Mouse (Mus musculus) left cerebral cortex, postnatal 14 days (tissue): ENCODE data around the gene Disp2. TPM values are rescaled to one million over a fixed set of nuclear protein-coding genes. Genes with fewer than 3 reads are reported as not detected.

Experiments
- DNase-seq, 2 experiments: peaks; one replicate each; pipeline ENCODE4 v3.0.0; 2021 to 2022; ENCODE audit warnings: low spot score in 2 of 2, mixed read lengths in 1 of 2
- intact Hi-C: fragments of 180-260 bp; cut with DNase I; formaldehyde crosslinking; loops from one replicate; pipeline ENCODE4 v1.15.1; 2025
- long read RNA-seq, 2 experiments: library from polyadenylated mRNA; stranded (forward); transcript quantifications; one replicate each; pipeline ENCODE4 v2.0.0; 2021
- total RNA-seq, 2 experiments: library from RNA; stranded (reverse); gene quantifications; 2 replicates each; pipeline ENCODE4 v1.2.3; 2021

The Disp2 gene
- 100 to 1,000 TPM; 196 to 205 TPM for total RNA-seq
- long read RNA-seq, experiment 1, full-length matches to known transcripts, result 11 of 62 reads
- long read RNA-seq, experiment 1, partial matches to known transcripts, result 46 of 62 reads
- long read RNA-seq, experiment 1, other reads (novel, unspliced or antisense), result 5 of 62 reads
- long read RNA-seq, experiment 2, full-length matches to known transcripts, result 11 of 70 reads
- long read RNA-seq, experiment 2, partial matches to known transcripts, result 55 of 70 reads
- long read RNA-seq, experiment 2, other reads (novel, unspliced or antisense), result 4 of 70 reads

DNA sequence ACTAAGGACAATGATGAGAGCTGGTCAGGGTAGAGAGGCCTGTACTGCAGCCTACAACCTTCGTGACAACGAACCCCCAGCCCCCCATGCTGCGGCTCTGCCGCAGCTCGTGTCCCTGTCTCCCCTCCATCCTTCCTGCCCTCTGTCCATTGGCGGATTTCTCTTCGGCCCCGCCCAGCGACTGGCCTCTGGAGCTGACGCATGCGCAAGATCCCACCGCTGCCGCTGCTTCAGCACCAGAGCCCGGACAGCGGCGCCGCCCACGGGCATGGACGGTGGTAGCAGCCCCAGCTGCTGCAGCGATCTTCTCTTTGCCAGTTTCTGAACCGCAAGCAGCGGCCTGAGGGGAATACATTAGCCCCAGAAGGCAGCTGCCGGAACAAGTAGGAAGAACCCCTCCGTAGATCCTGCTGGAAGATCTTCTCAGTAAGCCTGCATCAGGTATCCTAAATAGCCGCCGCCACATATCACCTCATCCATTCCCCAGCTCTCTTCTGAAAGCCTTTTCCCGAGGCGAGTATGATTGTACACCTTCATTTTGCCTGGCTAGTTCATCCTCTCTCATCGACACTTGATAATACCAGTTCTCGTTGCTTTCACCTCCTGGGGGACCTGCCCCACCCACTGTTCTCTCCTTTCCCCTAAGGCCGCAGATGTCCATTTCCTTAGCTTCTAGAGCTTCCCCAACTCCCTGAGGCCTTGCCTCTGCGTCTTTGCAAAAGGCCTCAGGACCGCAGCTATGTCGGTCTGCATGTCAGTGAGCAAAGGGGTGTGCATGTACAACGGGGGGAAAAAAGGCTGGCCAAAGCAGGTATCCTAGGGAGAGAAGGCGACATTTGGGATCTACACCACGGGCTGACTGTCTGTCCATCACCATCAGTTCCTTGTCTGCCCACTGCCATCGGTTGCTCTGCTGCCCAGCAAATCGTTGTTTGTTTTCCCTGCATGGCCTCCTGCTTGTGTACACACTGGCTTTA, at the start of gene Disp2:
TSS of gene Disp2 (plus strand) at position 216 of the 977 bp plus-strand sequence.
- intact Hi-C loops, result loop anchor here (2.0 kb wide), 1 partner anchor 35 kb away; the partner anchor contains the start of gene Inafm2
- DNase-seq, result peak; percentile 96 to 97

DNA sequence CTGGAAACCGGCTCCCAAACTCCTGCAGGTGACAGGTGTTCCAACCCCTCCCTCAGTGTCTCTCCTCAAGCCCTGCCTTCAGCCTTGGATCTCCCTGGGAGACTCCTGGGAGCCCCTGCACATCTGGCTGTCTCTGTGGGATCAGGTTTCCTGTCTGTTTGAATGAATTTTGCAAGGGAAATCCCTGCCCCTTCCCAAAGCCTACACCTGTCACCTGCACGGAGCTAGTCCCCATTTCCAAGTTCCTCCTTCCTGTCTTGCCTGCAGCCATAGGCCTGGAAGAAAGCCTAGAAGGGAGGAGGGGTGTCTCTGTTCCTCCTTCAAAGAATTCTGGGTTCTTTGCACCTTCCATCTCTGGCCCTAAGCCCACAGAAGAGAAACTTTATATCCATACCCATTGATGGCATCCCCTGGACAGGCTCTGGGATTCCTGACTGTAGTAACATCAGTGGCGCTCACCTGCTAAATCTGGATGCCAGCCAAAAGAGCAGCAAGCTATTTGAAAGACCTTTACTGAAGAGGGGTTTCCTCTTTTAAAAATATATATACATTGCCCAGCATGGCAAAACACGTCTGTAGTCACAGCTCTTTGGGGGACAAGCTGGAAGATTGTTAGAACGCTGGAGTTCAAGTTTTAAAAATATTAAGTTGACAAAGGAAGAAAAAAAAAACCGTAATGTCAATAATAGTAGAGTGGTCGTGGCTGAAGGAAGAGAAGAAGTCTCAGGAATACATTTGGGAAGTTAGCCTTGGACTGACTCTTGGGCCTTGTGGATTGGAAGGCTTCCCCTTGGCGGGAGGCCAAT, 49.5 kb upstream of the Disp2 start:
- intact Hi-C loops, result loop anchor here (2.0 to 5.0 kb wide), 2 partner anchors 29 to 93 kb away; no protein-coding TSS in a partner anchor

DNA sequence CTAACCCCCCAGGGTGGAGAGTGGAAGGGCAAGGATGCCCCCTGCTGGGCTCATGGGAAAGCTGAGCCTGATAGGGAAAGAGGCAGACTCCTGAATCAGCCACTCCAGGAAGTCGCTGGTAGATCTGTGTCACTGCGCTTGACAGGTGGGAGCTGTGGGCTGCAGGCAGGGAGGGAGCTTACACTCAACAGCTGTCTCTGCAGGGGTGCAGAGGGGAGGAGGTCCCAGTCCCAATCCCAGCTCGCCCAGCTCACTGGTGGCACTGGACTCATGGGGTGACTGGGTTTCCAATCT, 49.0 kb upstream of the Disp2 start:
- peak; percentile 76 to 86 for DNase-seq
- intact Hi-C loops, result loop anchor here (2.0 to 5.0 kb wide), 2 partner anchors 30 to 93 kb away; no protein-coding TSS in a partner anchor

More for the DNA sequence above, 49.5 kb upstream of the Disp2 start:
- no peak for DNase-seq

DNA sequence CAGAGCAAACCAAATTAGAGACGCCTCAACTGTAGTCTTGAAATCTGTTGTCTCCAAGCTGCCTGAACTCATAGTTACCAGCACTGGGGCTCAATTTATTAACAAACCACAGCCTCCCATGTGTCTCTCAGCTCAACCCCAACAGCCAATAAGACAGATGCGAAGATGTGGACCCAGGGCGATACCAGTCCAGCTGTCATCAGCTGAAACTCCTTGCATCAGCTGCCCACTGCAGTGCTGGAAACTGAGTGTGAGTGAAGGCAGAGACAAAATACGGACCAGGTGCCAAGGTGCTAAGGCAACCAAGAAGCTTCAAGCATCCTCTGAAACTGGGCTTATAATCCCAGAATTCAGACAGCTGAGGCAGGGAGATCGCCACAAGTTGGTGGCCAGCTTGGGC, 47.5 kb upstream of the Disp2 start:
- intact Hi-C loops, result loop anchor here (2.0 to 5.0 kb wide), 2 partner anchors 31 to 95 kb away; no protein-coding TSS in a partner anchor
- DNase-seq, result no peak

DNA sequence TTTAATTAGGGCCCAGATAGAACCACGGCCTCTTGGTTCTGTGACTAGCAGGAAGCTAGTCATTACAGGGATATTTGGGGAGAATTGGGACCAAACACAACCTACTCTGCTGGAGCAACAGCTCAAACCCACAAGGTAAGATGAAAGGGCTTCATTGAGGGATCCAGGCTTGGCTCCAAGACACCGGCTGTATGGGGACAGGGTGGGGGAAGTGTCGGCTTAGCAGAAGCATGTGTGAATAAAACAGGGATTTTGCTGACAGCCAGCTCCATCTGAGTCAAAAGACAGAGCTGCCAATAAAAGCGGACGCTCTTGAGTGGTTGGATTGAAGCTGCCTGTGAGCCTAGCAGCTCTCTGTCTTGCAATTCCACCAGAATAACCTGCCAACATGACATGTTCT, 46.2 kb upstream of the Disp2 start:
- peak; percentile 62 to 67 for DNase-seq
- intact Hi-C loops, result loop anchor here (5.0 kb wide), 1 partner anchor 96 kb away; no protein-coding TSS in a partner anchor

DNA sequence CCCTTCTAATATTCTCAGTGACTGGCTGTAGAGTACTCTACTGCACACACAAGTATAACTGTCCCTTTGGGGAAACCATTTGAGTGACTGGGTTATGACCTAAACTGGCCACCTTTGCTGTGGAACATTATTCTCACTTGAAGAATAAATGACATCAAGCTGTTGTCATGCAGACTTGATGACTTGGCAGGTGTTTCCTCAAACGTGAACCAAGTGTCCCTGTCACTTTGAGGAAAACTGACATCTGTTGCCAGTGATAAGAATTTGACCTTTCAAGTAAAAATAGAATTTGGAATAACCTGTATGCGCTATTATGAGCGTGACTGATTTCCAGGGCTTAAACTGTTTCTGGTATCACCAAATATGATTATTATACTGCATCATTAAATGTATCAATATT, 39.2 kb upstream of the Disp2 start:
- DNase-seq, result no peak
- intact Hi-C loops, result loop anchor here (10.0 kb wide), 1 partner anchor 256 kb away; no protein-coding TSS in a partner anchor

DNA sequence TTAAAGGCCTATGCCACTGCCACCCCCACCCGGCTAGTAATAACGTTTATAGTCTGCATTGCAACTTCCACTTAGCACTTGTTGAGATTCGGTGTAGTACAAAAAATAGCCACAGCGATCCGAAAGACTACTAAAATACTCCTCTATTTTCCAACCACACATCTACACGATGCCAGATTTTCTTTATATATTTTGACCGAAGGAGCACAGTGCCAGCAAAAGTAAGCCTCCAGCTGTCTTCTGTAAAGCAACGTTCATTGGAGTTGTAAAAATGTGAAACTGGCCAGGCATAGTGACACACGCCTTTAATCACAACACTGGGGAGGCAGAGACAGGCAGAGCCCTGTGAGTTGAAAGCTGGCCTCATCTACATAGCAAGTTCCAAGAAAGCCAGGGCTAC, 38.3 kb upstream of the Disp2 start:
- intact Hi-C loops, result loop anchor here (10.0 kb wide), 1 partner anchor 256 kb away; no protein-coding TSS in a partner anchor
- peak in 1 of 2 experiments; percentile 65 for DNase-seq

DNA sequence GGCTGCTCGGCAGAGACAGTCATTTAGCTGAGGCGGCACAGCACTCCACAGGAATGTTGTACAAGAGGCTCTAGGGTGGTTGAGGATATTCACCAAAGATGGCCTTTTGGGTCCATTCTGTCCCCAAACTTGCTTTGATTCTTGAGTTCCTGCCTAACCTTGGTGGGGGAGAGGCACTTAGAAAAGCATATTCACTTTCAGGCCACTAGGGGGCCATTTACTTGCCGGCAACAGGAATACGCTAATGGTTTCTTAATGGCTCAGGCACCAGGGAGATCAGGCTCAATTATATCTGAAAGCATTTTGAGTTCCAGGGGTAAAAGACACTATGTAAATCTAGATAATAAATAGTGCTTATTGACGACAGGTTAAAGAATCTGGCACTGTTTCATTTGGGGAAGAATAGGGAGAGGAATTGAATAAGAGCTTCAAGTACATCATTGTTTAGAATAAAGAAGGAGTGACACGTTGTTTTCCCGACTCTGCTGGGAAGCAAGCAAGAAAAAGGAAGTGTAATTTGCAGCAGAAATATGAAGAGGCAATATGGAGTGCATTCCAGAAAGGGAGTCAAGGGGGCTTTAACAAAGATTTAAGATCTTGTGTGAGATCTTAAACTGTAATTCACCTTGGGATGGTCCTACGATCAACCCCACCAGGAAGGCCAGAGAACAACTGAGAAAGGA, 36.1 kb upstream of the Disp2 start:
- intact Hi-C loops, result loop anchor here (10.0 kb wide), 1 partner anchor 259 kb away; no protein-coding TSS in a partner anchor

DNA sequence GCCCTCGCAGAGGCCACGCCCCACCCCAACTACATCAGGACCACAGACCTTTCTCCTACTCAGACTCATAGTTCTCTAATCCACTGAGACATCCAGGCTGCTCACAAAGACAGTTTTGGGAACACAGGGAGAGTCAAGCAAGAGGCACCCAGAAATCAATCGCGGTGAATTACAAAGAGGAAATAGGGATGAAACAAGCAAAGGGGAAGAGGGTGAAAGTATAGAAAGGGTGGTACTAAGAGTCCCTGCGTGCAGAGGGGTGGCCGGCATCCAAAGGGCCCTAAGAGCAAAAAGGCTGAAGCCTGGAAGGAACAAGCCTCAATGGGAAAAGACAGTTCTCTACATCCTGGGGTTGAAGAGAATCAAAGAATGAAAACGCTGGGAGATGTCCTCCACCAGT, 34.9 kb upstream of the Disp2 start:
- intact Hi-C loops, result loop anchor here (2.0 to 10.0 kb wide), 3 partner anchors 34 to 260 kb away; partner anchors contain the start of gene Disp2
- no peak for DNase-seq

More for the DNA sequence above, 36.1 kb upstream of the Disp2 start:
- peak in 1 of 2 experiments; percentile 58 for DNase-seq

DNA sequence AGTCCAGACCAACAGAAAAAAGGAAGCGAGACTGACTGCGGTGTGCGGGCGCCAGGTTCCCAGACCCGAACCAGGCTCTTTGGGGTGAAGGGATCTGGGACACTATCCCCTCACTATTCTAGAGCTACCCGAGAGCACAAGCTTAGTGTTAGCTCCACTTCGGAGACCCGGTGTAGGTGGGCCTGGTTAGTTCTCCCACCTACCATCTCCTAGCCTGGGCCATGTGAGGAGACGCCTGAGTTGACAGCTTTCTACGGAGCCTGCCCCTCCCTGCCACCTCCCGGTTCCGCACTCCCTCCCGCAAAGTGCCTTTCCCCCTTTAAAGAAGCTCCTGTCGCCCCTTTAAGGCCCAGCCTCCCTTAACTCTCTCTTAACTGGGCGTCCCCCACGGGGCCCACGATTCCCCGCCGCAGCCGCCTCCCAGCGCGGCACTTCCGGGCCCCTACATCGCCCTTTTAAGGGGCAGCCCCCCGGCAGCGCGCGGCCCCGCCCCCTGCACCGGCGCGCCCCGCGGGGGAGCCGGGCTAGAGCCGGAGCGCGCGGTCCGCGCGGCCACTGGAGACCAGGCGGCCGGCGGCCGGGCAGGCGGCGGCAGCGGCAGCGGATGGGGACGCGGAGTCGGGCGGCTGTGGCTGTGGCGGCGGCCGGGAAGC, 34.2 kb upstream of the Disp2 start, which contains the start of gene Inafm2:
TSS of gene Inafm2 (plus strand) at position 527 of the 653 bp plus-strand sequence.
- intact Hi-C loops, result loop anchor here (2.0 to 10.0 kb wide), 3 partner anchors 33 to 261 kb away; partner anchors contain the start of gene Disp2
- peak; percentile 85 to 91 for DNase-seq

DNA sequence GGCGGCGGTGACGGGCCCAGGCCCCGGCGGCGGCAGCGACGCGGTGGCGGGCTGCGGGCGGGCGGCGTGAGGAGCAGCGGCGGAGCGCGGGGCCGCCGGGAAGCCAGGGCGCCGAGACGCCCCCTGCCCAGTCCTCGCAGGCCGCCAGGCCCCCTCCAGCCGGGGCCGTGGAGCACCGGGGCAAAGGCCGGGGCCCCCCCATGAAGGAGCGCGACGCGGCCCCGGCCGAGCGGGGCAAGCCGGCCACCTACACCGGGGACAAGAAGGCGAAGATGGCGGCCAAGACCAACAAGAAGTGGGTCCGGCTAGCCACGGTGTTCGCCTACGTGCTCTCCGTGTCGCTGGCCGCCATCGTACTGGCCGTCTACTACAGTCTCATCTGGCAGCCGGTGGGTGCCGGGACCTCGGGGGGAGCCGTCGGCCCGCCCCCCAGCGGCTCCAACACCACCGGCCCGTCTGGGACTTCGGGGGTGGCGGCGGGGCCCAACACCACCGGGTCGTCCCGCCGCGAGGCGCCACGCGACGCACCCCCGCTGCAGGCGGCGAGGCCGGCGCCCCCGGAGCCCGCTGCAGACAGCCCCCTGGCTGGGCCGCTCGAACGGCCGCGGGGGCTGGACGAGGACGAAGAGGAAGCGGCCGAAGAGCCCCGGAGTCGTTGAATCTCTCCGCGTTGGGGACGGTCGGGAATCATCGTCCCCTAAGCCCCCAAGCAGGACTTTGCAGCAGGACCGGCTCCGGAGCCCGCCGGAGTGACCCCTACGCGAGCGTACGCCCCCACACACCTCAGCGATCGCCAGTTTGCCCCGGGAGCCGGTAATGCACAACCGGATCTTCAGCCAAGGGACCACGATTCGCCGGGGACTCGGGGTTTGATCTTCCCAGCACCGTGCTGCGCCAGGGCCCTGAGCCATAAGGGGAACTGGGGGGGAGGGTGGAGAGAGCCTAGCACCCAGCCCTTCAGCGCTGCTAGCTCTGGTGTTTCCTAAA, 33.3 kb upstream of the Disp2 start:
- DNase-seq, result no peak
- intact Hi-C loops, result loop anchor here (2.0 to 10.0 kb wide), 3 partner anchors 33 to 261 kb away; partner anchors contain the start of gene Disp2

DNA sequence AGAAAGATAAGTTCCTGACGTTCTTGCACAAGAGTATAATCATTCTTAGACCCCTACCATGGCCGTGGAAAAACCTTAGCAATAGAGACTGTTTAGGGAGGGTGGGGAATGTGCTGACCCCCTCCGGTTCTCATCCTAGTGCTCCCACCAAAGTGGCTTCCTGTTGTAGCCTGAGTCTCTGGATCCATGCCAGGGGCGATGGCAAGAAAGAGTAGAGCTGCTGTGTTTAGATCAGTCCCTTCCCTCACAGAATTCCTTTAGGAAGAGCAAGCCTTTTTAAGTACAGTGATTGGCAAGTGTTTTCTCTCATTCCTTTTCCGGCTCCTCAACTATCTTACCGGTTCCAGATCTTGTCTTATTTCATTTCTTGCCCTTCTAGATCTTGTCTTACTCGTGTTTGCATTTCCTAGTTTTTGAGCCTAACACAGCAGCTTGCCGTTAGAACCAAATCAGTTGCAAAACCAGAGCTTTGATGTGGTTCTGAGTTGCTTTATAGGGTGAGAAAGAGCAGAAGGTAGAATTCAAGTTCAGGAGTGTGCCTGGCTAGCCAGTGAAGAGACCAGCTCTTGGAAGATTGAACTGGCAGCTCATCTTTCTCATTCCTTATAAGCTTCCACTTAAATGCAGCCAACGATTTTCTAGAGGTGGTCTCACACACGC, 32.1 kb upstream of the Disp2 start:
- intact Hi-C loops, result loop anchor here (10.0 kb wide), 1 partner anchor 263 kb away; no protein-coding TSS in a partner anchor
- DNase-seq, result no peak

DNA sequence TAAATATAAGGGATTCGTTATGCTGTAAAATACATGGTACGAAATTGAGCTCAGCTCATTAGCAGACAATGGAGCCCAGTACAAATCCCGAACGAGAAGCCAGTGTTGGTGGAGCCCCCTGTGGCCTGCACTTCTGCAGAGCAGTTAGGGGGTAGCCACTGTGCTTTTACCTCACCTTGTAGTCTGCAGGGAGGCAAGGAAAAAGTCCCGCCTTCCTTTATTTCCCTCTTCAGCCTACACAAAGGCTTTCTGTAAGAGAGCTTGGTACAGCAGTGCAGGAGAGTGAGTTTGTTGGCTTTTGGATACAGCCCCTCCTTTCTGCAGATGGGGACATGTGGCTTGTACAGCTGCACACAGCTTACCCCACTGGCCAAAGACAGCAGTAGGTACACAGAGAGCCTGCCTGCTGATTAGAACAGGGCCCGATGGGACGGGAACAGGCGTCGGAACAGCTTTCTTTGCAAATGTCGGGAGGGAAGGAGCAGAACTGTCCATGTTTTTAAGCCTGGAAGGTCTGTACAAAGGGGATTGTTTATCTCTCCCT, 30.1 kb upstream of the Disp2 start:
- DNase-seq, result no peak
- intact Hi-C loops, result loop anchor here (10.0 kb wide), 1 partner anchor 265 kb away; no protein-coding TSS in a partner anchor

DNA sequence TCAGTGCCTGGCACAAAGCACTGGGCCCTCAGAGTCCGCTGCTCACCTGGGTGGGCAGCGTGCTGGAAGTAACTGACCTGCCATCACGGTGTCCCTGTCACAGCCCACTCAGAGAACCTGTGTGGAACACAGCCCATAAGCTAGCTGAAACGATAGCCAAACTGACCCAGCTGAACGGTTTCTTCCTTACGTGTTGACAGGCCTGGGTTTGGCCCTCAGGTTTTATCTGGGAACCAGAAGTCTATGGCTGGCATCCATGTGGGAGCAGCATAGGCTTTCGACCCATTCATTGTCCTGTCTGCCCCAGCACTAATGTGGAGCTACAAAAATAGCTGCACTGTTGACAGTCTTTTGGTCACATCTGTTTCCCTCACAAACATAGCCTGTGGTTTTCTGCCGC, 29.0 kb upstream of the Disp2 start:
- no peak for DNase-seq
- intact Hi-C loops, result no loop called here

DNA sequence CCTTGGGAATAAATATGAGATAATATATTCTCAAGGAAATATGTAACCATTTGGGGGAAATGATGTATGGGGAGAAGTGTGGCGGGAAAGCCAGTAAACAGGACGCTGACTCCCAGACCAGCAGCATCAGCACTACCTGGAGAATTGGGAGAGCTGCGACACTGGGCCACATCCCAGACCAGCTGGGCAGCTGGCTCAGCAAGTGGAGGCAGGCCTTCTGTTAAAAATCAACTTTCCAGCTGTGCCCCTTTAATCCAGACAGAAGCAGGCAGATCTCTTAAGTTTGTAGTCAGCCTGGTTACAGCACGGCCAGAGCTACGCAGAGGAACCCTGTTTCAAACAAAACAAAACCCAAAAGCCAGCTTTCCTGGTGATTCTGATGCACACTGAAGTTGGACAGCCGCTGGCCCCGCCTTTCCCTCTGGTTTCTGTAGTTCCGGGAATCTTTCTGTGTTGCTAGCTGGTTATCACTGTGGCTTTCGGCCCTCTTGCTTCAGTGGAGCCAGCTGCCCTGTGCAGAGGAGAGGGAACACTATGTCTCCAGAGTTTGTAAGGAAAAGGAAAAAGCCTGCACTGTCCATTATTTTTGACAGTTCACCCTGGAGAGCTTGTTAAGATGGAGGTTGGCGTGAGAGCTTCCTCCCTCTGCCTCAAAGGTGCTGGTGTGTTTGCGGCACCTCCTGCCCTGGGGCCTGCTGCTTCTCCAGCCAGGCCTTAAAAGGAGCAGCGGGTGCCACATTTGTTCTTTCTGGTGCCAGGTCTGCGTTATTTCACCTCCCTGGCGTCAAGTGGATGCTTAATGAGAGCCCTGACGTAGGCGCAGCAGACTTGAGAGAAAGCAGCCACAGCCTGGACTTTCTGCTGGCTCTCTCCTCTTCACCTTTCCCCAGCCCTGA, 27.4 kb upstream of the Disp2 start:
- intact Hi-C loops, result no loop called here
- DNase-seq, result no peak
